Mouse (Mus musculus): ENCODE measurements around the gene Alg12. TPM values are rescaled to one million over a fixed set of nuclear protein-coding genes. Genes with fewer than 3 reads are reported as not detected.

Alg12 gene
- total and polyA plus RNA-seq, 3 experiments, result 7.2 to 11.0 (median 8.7) TPM

DNA sequence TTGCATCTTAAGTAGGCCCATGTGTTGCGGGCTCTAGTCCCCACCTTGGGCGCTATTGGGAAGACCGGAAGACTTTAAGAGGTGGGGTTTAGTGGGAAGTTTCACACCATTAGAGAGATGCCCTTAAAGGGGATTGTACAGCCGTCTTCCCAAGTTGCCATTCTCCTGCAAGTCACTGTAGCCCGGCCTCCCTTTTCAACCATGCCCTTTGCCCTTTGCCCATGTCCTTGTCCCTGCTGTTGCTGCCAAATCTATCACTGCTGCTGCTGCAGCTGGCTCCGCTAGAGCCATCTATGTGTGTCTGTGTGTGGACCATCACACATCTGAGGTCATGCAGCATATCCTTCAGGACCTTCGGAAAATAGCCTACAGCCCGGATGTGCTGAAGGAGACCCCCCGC, 13.4 kb upstream of the Alg12 start:
- WGBS, result 76% methylated on average over 9 of the region's 9 CpGs
- intact Hi-C loops (cut with DNase I), result no loop called here

DNA sequence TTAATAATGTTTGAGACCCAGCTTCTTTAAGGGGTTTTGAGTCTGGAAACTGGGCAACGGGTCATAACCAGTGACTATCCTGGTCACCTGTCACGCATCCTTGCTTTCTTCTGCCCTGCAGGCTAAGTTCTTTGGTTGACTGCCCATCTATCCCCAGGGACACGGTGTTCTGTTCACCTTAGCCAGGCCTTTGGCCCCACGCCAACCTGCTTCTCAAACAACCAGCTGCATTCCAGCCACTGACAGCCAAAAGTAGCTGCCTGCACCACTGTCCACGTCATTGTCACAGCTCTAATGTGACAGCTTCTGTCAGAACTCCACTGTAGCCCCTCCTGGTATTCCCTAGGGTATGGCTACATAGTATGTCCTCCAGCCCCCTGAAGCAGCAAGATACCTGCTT, 12.4 kb upstream of the Alg12 start:
- TF ChIP-seq POLR2A (IDR thresholded peaks at IDR 0.05; ENCODE audit: insufficient read depth, low read depth, low read length), result 0 out of 2 replicates have a peak, but pooled peaks have one; percentile 56
- no peak for TF ChIP-seq CTCF (IDR thresholded peaks at IDR 0.05)
- peak; percentile 99 for TF ChIP-seq EP300 (IDR thresholded peaks at IDR 0.05; ENCODE audit: insufficient read depth, low read depth, low read length)
- WGBS, result 28% methylated on average over 5 of the region's 5 CpGs
- Histone ChIP-seq H3K4me3 (no peak overlapping the region), H3K9ac (ENCODE audit: low read depth, low read length) (no peak overlapping the region), H3K36me3 (ENCODE audit: control insufficient read depth, insufficient read depth, low read length) (no peaks in the 10 kb centered on the region), H3K79me2 (replicated peaks; ENCODE audit: control insufficient read depth, insufficient read depth, low read length) (no peaks in the 10 kb centered on the region), H3K27me3 (ENCODE audit: control insufficient read depth, insufficient read depth, low read length) (no peaks in the 10 kb centered on the region), H3K4me1 (ENCODE audit: control insufficient read depth, insufficient read depth, low read length) (peaks cover 15% of the 10 kb centered on the region), H3K27ac (peak overlapping the region; percentile 58)
- intact Hi-C loops (cut with DNase I), result no loop called here
- DNase-seq, result peak; percentile 77 to 83

More for the DNA sequence above, 13.4 kb upstream of the Alg12 start:
- no peak overlapping the region for H3K4me3 ChIP-seq
- H3K36me3 ChIP-seq (ENCODE audit: control insufficient read depth, insufficient read depth, low read length), result no peaks in the 10 kb centered on the region
- TF ChIP-seq CTCF (IDR thresholded peaks at IDR 0.05) (no peak), POLR2A (IDR thresholded peaks at IDR 0.05; ENCODE audit: insufficient read depth, low read depth, low read length) (no peak), EP300 (IDR thresholded peaks at IDR 0.05; ENCODE audit: insufficient read depth, low read depth, low read length) (no peak)
- peaks cover 15% of the 10 kb centered on the region for H3K4me1 ChIP-seq (ENCODE audit: control insufficient read depth, insufficient read depth, low read length)
- no peak overlapping the region for H3K9ac ChIP-seq (ENCODE audit: low read depth, low read length)
- no peaks in the 10 kb centered on the region for H3K79me2 ChIP-seq (replicated peaks; ENCODE audit: control insufficient read depth, insufficient read depth, low read length)
- no peak for DNase-seq
- H3K27ac ChIP-seq, result no peak overlapping the region
- H3K27me3 ChIP-seq (ENCODE audit: control insufficient read depth, insufficient read depth, low read length), result no peaks in the 10 kb centered on the region

GRCm38 (mm10) chr15:88830696-88831095, 11.6 kb upstream of the Alg12 start:
- intact Hi-C loops (cut with DNase I), result no loop called here
- WGBS, result 86% methylated on average over 5 of the region's 5 CpGs
- H3K4me1 ChIP-seq (ENCODE audit: control insufficient read depth, insufficient read depth, low read length), result peaks cover 14% of the 10 kb centered on the region
- peak overlapping the region; percentile 58 for H3K27ac ChIP-seq
- H3K79me2 ChIP-seq (replicated peaks; ENCODE audit: control insufficient read depth, insufficient read depth, low read length), result no peaks in the 10 kb centered on the region
- no peaks in the 10 kb centered on the region for H3K27me3 ChIP-seq (ENCODE audit: control insufficient read depth, insufficient read depth, low read length)
- H3K36me3 ChIP-seq (ENCODE audit: control insufficient read depth, insufficient read depth, low read length), result no peaks in the 10 kb centered on the region
- TF ChIP-seq CTCF (IDR thresholded peaks at IDR 0.05) (no peak), EP300 (IDR thresholded peaks at IDR 0.05; ENCODE audit: insufficient read depth, low read depth, low read length) (no peak), POLR2A (IDR thresholded peaks at IDR 0.05; ENCODE audit: insufficient read depth, low read depth, low read length) (no peak)
- no peak overlapping the region for H3K4me3 ChIP-seq
- H3K9ac ChIP-seq (ENCODE audit: low read depth, low read length), result no peak overlapping the region
- DNase-seq, result no peak

DNA sequence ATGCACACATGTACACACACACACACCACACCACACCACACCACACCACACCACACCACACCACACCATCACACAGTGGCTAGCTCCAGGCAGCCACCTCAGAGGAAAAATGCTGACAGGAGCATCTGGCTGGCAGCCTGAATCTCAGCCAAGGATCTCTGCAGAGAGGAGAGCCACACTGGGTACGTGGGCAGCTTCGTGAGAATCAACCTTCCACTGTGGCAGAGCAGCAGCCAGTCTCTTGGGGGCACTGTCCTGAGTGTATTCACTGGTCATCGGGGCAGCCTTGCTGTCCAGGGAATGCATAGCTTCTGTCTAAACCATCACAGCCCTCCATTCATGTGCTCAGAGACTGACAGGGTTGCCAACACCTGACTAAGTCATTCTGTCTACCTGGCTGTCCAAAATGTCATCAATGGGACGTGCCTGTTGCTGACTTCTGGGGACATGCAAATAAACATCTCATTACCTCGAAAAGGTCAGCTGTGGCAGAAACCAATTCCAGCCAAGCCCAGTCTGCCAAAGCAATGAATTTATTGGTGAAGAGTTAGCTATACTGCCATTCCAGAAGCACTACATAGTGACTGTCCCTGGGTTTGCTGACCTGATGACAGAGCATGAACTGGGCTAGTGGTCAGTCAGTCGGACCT, 10.8 kb upstream of the Alg12 start:
- no peaks in the 10 kb centered on the region for H3K27me3 ChIP-seq (ENCODE audit: control insufficient read depth, insufficient read depth, low read length)
- H3K4me1 ChIP-seq (ENCODE audit: control insufficient read depth, insufficient read depth, low read length), result peaks cover 14% of the 10 kb centered on the region
- H3K27ac ChIP-seq, result no peak overlapping the region
- WGBS, result 63% methylated on average over 6 of the region's 6 CpGs
- no peaks in the 10 kb centered on the region for H3K79me2 ChIP-seq (replicated peaks; ENCODE audit: control insufficient read depth, insufficient read depth, low read length)
- H3K36me3 ChIP-seq (ENCODE audit: control insufficient read depth, insufficient read depth, low read length), result no peaks in the 10 kb centered on the region
- TF ChIP-seq CTCF (IDR thresholded peaks at IDR 0.05) (0 out of 2 replicates have a peak, but pooled peaks have one; percentile 16), EP300 (IDR thresholded peaks at IDR 0.05; ENCODE audit: insufficient read depth, low read depth, low read length) (no peak)
- H3K9ac ChIP-seq (ENCODE audit: low read depth, low read length), result peak overlapping the region; percentile 7; the same call in 1 of the 2 replicates
- no peak overlapping the region for H3K4me3 ChIP-seq
- peak in 1 of 2 experiments; percentile 34 for DNase-seq
- intact Hi-C loops (cut with DNase I), result loop anchor here (10.0 kb wide), 1 partner anchor 245 kb away; the partner anchor contains the start of gene Trabd

DNA sequence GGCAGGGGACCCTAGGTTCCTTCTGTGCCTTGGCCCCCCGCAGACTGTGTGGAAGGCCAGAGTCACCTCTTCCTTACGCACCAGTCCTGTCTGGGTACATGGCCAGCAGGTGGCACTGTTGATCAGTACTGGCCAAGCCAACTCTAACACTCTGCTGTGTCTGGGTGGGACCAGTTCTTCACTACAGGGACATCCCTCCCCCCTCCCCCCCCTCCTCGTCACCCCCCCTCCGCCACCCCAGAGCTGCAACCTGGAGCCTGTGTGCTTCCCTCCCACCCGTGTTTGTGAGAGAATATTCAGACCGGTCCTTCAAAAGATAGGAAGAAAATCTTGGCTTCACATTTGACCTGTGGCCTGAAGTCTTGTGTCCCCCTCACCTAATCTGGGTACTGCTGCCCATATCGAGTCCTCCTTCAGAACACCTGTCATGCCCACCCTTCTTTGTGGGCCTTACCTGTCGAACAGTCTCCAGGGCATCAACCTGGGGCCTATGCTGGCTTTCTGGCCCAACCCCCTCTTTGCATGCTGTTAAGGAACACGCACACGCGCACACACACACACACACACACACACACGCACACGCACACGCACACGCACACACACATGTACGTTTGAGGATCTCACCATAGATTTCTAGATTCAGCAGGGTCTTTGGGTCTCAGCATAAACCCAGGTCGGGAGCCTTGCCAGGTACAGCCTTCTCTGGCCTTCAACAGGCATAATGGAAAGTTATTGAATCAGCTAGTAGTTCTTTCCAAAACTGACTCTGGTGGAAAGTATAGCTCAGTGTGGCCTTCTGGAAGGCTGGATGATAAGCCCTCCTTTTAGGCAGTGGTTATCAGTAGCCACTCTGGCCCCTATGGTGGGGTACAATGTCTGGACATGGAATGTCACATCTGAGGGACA, 9.9 kb upstream of the Alg12 start:
- Histone ChIP-seq H3K4me1 (ENCODE audit: control insufficient read depth, insufficient read depth, low read length) (peaks cover 14% of the 10 kb centered on the region), H3K27me3 (ENCODE audit: control insufficient read depth, insufficient read depth, low read length) (no peaks in the 10 kb centered on the region), H3K79me2 (replicated peaks; ENCODE audit: control insufficient read depth, insufficient read depth, low read length) (no peaks in the 10 kb centered on the region), H3K36me3 (ENCODE audit: control insufficient read depth, insufficient read depth, low read length) (no peaks in the 10 kb centered on the region), H3K9ac (ENCODE audit: low read depth, low read length) (0 out of 2 replicates have a peak overlapping the region, but pooled peaks have one; percentile 1), H3K4me3 (no peak overlapping the region), H3K27ac (peak overlapping the region; percentile 54)
- TF ChIP-seq CTCF (IDR thresholded peaks at IDR 0.05) (peak; percentile 56), EP300 (IDR thresholded peaks at IDR 0.05; ENCODE audit: insufficient read depth, low read depth, low read length) (peak; percentile 98), POLR2A (IDR thresholded peaks at IDR 0.05; ENCODE audit: insufficient read depth, low read depth, low read length) (no peak)
- intact Hi-C loops (cut with DNase I), result loop anchor here (1.0 to 10.0 kb wide), 3 partner anchors 47 to 246 kb away; partner anchors contain the start of gene Trabd
- 44% methylated on average over 17 of the region's 17 CpGs for WGBS
- peak; percentile 89 to 94 for DNase-seq
